Mouse (Mus musculus) brain, adult 2 months (tissue): ENCODE measurements around the gene Commd1.

Source experiments
- DNase-seq: peaks from one replicate; pipeline ENCODE4 v3.0.0; 2011; ENCODE audit warnings: low read depth, low spot score

The Commd1 gene

DNA sequence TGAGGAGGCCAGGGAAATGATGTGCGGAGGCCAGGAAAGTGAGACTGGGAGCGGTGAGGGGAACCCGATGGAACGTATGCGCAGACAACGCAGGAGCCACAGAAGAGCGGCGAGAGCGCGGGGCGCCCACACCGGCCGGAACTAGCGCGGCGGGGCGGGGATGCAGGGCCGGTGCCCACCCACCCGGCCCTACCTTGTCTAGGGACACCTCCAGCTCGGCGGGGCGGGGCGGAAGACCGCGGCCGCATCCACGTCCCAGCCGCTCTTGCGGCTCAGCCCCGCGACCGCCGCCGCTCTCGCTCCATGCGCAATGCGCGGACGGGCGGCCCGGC, 122.9 kb downstream of the Commd1 start:
- peak; percentile 33 for DNase-seq

DNA sequence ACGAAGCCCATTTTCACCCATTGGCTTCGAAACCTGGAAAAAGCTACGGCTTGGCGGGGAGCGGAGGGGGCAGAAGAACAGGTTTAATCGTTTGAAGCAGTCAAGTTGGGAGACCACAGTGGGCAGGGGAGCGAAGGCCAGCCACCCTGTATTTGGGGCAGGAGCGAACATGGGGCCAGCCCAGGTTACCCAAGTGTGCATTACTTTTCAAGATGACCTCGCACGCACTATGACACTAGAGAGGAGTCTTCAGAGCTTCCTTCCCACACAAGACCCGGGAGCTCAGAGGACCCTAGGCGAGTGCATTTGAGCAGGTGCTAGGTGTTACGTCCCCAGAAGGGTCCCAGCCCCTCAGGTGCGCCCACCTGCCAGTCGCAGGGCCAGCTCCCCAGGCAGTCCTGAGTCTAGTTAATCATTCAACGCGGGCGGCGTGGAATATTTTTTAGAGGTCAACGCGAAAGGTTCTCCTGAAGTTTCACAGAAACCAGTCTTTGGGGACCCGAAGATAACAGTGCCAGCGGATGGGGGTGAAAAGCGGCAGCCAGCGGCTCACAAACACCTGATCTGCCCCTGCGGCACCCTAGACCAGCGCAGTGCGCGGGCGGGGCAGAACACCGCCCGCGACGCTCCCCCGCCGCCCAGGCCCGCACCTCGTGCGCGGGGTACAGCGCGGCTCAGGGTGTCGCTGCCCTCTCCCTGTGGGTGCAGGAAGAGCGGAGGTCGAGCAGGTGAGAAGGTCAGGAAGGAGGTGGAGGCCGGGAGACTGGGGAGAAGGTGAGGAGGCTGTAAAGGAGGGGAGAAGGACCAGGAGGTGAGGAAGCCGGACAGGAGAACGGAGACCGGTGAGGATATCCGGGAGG, 123.5 kb downstream of the Commd1 start:
- DNase-seq: peak; percentile 17

DNA sequence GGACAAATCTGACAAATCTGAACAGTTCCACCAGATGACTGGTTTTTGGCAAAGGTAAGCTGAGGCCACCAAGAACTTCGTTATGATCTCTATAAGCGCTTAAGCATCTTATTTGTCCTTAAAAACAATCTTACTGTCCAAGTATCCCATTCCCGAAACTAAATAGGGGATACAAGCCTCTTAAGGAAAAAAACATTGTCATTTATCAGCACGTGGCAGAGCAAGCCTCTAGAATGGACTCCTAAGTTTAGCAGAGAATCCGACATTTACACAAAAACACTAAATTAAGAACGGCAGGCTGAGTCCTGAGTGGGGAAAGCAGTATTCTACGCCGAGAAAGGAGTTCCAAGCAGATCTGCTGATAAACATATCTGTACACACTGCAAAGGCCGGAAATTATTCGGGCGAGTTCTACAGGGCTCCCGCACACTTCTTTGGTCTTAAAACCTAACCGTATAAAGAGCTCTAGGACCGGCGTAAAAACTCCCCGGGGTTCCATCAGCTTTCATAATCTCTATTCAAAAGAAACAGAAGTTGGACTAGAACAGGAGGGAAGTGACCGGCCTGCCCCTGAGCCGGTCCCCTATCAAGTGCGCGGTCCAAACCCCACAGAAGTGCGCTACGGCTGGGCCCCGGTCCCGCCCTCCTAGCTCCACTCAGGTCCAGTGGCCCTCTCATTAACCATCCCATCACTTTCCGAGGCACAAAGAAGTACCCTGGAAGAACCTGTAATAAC, 124.3 kb downstream of the Commd1 start:
- DNase-seq: no peak

DNA sequence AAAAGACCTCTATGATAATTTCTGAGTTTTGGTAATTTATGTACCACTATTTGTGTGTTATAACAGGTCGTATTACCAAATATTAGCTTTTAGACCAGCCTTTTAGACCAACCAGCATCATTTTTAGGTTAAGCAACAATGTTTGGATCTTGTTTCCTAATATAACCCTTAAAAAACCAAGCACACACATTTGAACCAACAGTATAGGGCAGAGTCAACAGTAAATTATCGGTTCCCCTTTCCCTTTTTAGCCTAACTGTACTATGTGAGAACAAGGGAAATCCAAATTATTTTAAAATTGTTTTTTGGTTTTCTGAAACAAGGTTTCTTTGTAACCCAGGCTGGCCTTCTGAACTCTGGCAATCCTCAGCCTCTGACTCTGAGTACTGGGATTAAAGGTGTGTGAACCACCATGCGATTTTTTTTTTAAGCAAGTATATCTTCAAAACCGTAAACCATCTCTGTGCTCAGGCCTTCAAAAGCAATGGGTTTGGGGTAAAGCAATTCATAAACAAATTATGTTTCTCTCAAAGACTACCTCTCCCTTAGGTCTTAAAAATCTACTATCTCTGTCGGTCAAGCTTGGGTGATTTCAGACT, 125.0 kb downstream of the Commd1 start:
- no peak for DNase-seq

DNA sequence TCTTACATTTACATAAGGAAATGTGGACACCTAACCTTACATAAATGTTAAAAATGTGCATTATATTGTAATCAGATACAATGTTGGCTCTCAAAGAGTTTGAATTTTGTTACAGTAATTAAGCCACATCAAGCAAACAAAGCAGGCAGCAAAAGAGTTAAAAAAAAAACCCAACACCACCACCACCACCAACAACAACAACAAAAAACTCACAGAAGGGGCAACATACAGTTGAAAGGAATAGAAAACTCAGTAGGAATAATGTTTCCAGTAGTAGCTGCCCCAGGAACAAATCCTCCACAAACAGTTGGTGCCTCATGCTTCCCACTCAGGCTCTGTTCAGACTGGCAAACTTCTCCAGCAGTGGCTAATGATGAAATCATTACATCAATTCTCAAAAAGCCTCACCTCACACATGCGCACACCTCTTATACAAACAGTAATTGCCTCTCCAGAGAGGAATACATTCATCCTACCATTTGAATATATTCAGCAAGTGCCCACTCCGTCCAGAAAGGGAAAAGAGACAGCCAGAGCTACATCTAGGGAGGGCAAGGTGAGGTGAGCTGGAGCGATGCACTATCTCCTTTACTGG, 125.7 kb downstream of the Commd1 start:
- peak; percentile 53 for DNase-seq

DNA sequence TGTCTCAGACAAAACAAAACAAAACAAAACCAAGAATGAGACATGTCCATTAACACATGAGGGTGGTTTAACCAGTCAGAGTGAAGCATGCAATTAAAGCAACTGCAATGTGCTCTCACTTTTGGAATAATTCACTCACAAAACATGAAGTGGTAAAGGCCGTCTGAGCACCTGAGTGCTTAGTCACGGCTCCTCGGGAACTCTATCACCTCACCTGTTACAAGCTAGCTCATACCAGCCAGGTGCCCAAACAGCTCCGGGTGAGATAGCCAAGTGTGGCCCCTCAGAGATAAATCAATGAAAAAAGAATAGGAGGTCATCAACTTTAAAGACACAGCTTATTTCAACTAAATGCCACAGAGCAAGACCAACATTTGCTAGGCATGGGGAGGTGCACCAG, 127.6 kb downstream of the Commd1 start:
- DNase-seq: no peak

DNA sequence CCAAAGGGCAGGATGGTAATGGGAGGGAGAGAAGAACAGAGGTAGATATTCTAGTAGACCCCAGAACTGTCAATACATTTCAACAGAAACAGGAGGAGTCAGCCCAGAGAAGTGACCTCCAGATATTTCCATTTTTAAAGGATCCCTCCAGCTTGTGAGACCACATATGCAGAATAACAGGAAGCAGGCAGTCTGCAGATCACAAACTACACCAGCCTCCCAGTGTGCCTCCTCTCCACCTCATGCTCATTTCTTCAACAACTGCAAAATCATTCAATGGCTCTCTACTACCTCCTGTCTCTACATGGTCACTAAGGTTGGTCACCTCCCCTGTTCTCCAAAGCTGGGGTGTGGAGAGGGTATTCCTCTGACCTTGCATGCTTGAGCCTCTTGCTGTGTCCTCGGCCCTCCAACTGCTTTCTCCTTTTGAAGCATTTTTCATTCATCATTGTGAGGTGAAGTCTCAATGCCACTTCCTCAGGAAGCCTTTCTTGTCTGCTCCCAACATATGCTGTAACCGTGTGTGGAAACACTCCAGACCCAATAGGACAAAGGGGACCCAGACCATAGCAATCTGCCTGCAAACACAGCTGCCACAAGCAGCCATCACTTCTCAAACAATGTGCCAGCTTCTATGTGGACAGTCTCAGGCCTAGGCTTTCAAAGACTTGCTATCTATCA, 128.6 kb downstream of the Commd1 start:
- no peak for DNase-seq

DNA sequence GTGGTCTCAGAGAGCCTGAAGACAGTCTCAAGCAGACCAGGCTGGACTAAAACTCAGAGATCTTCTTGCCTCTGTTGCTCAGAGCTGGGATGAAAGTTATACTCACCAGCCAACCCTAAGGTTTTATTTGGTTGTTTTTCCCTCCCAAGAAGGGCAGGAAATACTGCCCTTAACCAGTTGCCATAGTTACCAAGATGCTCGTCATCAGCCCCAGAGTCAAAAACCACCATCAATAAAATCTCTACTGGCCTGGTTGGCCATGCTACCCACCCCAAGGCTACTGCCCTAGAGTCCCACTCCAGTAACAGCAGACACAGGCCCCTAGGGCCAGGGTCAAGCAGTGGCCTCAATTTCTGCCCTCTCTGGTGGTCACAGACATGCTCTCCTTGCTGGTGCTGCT, 129.7 kb downstream of the Commd1 start:
- DNase-seq: no peak

DNA sequence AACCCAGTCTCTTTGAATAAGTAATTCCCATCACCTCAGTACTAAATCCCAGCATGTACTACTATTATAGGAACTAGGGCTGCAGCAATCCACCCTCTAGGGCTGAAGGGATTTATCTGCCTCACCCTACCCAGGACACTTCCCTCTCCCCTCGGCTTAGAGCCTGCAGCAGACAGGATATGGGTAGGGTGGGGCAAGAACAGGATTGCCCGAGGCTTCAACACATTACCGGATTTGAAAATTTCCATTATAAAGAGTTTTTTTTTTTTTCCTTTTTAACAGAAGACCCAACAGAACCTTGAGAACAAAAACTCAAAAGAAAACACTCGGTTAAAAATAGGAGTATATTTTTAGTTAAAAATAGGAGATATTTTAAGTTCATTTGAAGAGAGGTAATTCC, 130.8 kb downstream of the Commd1 start:
- no peak for DNase-seq

DNA sequence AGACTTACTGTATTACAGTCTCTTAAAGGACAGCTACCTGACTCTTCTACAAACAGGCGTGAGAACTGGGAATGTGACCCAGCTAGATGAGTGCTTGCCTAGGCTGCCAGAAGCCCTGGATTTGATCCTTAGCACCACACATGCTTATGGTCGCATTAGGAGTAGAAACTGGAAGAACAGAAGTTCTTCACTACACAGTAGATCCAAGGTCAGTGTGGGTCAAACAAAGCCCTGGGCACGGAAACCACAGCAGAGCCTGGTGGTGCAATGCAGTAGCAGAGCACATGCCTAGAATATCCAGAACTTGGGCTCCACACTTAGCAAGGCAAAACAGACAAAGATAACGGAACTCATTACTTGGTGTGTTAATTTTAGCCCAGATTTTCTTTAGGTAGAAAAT, 132.1 kb downstream of the Commd1 start:
- peak; percentile 31 for DNase-seq

DNA sequence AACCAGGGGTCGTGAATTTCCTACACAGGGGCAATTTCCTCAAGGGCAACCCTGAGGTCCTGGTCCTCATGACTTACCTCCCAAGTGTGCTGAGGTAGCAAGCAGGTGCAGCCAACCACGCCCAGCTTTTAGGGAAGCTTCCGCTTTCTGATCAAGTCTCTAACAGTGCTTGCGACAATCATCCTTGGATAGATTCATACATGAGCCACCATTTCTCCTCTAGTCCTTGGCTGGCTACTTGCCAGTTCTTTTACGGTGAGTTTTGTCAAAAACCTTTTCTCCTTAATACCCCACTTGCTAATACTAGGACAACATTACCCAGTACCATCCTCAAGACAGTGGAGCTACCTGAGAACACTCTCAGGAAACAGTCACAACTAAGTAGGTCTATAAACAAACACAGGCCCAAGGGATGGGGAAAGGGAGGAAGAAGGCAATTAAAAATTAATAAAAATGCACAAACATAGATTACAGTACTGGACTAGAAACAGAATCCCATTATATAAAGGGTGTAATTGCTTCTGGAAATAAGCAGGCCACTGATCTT, 133.5 kb downstream of the Commd1 start:
- no peak for DNase-seq

DNA sequence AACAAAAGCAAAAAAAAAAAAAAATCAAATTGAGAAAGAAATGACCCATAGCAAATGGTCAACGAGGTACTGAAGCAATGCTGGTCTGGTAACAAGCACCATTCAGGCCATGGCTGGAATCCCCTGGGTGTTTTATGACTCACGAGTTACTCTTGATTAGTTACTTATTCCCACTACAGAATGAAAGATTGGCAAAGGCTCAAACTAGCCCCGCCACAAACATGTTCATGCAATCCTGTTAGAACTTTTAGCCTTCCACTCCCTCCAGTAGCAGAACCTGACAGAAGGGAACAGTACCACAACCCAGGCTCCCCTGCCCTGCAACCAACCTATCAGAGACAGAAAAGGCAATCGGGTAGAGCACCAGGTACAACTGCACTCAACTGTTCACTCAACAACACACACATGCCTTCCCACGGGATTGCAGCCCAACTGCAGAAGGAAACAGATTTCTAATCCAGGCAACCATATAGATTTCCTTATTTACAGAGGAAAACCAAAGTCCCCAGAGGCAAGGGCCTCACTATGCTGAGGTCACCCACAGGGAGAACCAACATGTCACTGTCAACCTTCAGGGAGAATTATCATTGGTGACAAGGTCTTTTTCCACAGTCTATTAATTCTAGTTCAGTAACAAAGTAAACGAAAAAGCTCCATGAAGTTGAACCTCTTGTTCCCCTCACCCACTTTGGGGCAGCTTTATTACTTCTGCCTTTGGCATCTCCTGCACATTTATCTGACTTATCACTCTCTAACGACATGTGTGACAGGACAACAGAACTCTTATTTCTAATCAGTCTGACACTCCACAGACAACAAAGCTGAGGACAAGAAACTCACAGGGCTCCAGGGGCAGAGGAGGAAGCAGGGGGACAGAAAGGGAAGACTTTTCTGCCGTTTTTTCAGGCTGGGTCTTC, 134.2 kb downstream of the Commd1 start:
- no peak for DNase-seq

DNA sequence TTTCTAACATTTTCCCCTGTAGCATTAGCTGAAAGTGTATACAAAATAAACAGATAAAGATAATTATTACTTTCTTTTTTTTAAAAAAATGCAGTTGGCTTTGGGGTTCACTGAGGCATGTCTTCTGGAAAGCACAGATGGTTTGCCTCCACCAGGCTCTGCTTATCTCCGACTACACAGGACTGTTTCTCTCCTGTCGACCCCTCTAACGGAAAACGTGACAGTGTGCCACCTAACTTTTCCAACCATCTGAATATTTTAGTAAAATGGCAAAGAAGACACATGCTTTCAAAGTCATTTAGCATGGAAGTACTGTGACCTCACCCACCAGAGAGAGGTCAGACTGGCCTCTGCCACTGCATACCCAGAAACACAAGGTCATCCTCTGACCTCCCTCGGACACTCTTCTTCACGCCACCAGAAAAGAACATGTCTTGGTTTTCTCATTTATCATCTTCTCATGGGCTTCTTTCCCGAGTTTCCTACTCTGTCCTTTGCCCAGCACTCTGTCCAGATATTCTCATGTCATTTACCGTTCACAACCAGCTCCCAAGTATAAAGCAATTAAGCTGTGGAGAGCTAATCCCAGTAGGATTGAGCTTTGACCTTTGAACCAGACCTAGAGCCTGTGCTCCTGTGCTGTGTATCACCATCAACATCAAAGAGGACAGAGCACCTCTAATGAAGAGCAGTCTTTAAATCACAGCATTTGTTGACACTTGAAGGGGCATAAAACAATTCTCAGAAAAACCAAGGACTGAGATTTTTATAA, 135.0 kb downstream of the Commd1 start:
- no peak for DNase-seq
